ENCODE assay signal across 8 mouse cellular contexts in genomic region chr3:34231593-34232328, GRCm38 (mm10).
DNase-seq lines count a peak whose midpoint lies in the region; ATAC-seq and TF ChIP-seq lines count a peak whose summit lies in the region.

No protein-coding gene starts in this region.

- TF ChIP-seq POLR2A in liver, adult 2 months (IDR thresholded peaks at IDR 0.05; ENCODE audit: extremely low read depth, insufficient read depth, low read length), result no peak

- H3K9ac ChIP-seq in liver, adult 2 months (ENCODE audit: low read depth, low read length), result no peak overlapping the region
- H3K9ac ChIP-seq in liver, embryonic 12.5 days, result no peak overlapping the region
- no peak overlapping the region for H3K9ac ChIP-seq in forebrain, embryonic 11.5 days (ENCODE audit: low read length)
- H3K9ac ChIP-seq in liver, embryonic 11.5 days (ENCODE audit: low read depth, low read length), result no peak overlapping the region

- no peak for TF ChIP-seq CTCF in liver, adult 2 months (IDR thresholded peaks at IDR 0.05; ENCODE audit: low read depth, low read length)

- intact Hi-C loops in heart, postnatal 25 days (cut with DNase I), result loop anchor here (2.0 to 10.0 kb wide), 3 partner anchors 406 to 1251 kb away; no protein-coding TSS in a partner anchor

- no peaks in the 10 kb centered on the region for H3K36me3 ChIP-seq in liver, adult 2 months (ENCODE audit: control insufficient read depth, insufficient read depth, low read length)
- no peaks in the 10 kb centered on the region for H3K36me3 ChIP-seq in liver, embryonic 12.5 days
- no peaks in the 10 kb centered on the region for H3K36me3 ChIP-seq in forebrain, embryonic 11.5 days (ENCODE audit: control insufficient read depth, insufficient read depth, low read length)
- H3K36me3 ChIP-seq in liver, embryonic 11.5 days (ENCODE audit: control insufficient read depth, insufficient read depth, low read length), result no peaks in the 10 kb centered on the region

- no peaks in the 10 kb centered on the region for H3K9me3 ChIP-seq in liver, embryonic 12.5 days (replicated peaks)
- no peaks in the 10 kb centered on the region for H3K9me3 ChIP-seq in forebrain, embryonic 11.5 days (ENCODE audit: control insufficient read depth, low read length)
- no peaks in the 10 kb centered on the region for H3K9me3 ChIP-seq in liver, embryonic 11.5 days (ENCODE audit: control insufficient read depth, low read length)

- no peak overlapping the region for H3K27ac ChIP-seq in liver, adult 2 months (replicated peaks; ENCODE audit: insufficient read depth, low read depth, low read length)
- H3K27ac ChIP-seq in liver, embryonic 12.5 days, result no peak overlapping the region
- H3K27ac ChIP-seq in forebrain, embryonic 11.5 days (ENCODE audit: low read depth, low read length), result no peak overlapping the region
- H3K27ac ChIP-seq in liver, embryonic 11.5 days (ENCODE audit: low read depth, low read length), result no peak overlapping the region

- no peaks in the 10 kb centered on the region for H3K79me2 ChIP-seq in liver, adult 2 months (ENCODE audit: control insufficient read depth, insufficient read depth, low read length)

- DNase-seq in liver, adult 2 months (ENCODE audit: extremely low read depth, low read depth, low spot score), result peak; percentile 3
- no peak for DNase-seq in forebrain, embryonic 11.5 days (ENCODE audit: low spot score)
- DNase-seq in layer of hippocampus, postnatal 14 days (ENCODE audit: low spot score in 2 of 2), result peak; percentile 40 to 69
- DNase-seq in retina, embryonic 14.5 days (ENCODE audit: low spot score), result peak; percentile 79
- DNase-seq in urinary bladder, adult 2 months (ENCODE audit: low spot score), result no peak
- no peak for DNase-seq in liver, embryonic 11.5 days (ENCODE audit: low spot score)
- no peak for DNase-seq in heart, postnatal 25 days (ENCODE audit: low spot score)

- no peak for ATAC-seq in liver, embryonic 12.5 days
- peak; percentile 71 for ATAC-seq in forebrain, embryonic 11.5 days (replicated peaks; ENCODE audit: low FRiP score)
- ATAC-seq in liver, embryonic 11.5 days (replicated peaks; ENCODE audit: low FRiP score), result no peak

- H3K4me3 ChIP-seq in liver, adult 2 months (ENCODE audit: insufficient read depth, low read depth, low read length), result no peak overlapping the region
- no peak overlapping the region for H3K4me3 ChIP-seq in liver, embryonic 12.5 days
- H3K4me3 ChIP-seq in forebrain, embryonic 11.5 days (ENCODE audit: low read depth, low read length), result no peak overlapping the region
- no peak overlapping the region for H3K4me3 ChIP-seq in liver, embryonic 11.5 days (ENCODE audit: low read depth, low read length)

- WGBS in liver, adult 2 months, result 67% methylated on average over 9 of the region's 9 CpGs
- 54% methylated on average over 9 of the region's 9 CpGs for WGBS in liver, embryonic 12.5 days (ENCODE audit: insufficient replicate concordance)
- WGBS in forebrain, embryonic 11.5 days, result 61% methylated on average over 9 of the region's 9 CpGs
- WGBS in liver, embryonic 11.5 days, result 67% methylated on average over 9 of the region's 9 CpGs

- no peaks in the 10 kb centered on the region for H3K4me1 ChIP-seq in liver, adult 2 months (ENCODE audit: control insufficient read depth, insufficient read depth, low read length)
- H3K4me1 ChIP-seq in liver, embryonic 12.5 days, result no peaks in the 10 kb centered on the region
- H3K4me1 ChIP-seq in forebrain, embryonic 11.5 days (replicated peaks; ENCODE audit: control insufficient read depth, insufficient read depth, low read length), result peaks cover 3% of the 10 kb centered on the region; the same call in 1 of the 2 replicates
- no peaks in the 10 kb centered on the region for H3K4me1 ChIP-seq in liver, embryonic 11.5 days (replicated peaks; ENCODE audit: control insufficient read depth, insufficient read depth, low read length)

- no peak overlapping the region for H3K4me2 ChIP-seq in liver, embryonic 12.5 days
- no peak overlapping the region for H3K4me2 ChIP-seq in forebrain, embryonic 11.5 days (ENCODE audit: low read depth, low read length, severe bottlenecking)
- no peak overlapping the region for H3K4me2 ChIP-seq in liver, embryonic 11.5 days

- no peaks in the 10 kb centered on the region for H3K27me3 ChIP-seq in liver, adult 2 months (ENCODE audit: control insufficient read depth, insufficient read depth, low read length)
- no peaks in the 10 kb centered on the region for H3K27me3 ChIP-seq in liver, embryonic 12.5 days (replicated peaks)
- no peaks in the 10 kb centered on the region for H3K27me3 ChIP-seq in forebrain, embryonic 11.5 days (ENCODE audit: control insufficient read depth, insufficient read depth, low read length)
- H3K27me3 ChIP-seq in liver, embryonic 11.5 days (replicated peaks; ENCODE audit: control insufficient read depth, insufficient read depth, low read length), result no peaks in the 10 kb centered on the region

Comparison
In these comparisons a context has a peak if more than half of its experiments do, and no peak if none do; other contexts are left out.
1. DNase-seq: peak in liver, adult 2 months (single experiment), layer of hippocampus, postnatal 14 days (2 of 2) and retina, embryonic 14.5 days (single experiment); none in forebrain, embryonic 11.5 days (single experiment), urinary bladder, adult 2 months (single experiment), liver, embryonic 11.5 days (single experiment) and heart, postnatal 25 days (single experiment).